7 mouse cellular contexts compared by ENCODE assay signal in the genomic region with DNA sequence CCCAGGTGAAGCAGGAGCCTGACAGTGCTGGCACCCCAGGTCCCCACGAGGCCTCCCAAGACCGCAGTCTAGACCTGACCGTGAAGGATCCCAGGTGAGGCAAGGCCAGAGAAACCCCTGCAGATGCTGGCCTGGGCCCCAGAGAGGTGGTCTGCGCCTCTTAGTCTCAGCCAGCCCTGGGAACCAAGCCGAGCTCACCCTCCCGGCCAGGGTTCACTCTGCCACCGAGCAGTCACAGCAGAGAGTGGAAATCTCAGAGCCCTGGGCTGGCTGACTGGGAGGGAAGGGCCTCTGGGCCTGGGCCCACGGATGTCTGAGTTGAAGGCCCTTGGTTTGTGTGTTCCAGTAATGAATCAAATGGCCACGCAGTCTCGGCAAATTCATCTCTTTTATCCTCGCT.
DNase-seq lines count a peak whose midpoint lies in the region; ATAC-seq lines count a peak whose summit lies in the region.

No protein-coding gene starts in this region.

- H3K36me3 ChIP-seq in lung, embryonic 16.5 days (ENCODE audit: control insufficient read depth, insufficient read depth, low read length): no peaks in the 10 kb centered on the region
- peaks cover 6% of the 10 kb centered on the region; the same call in 1 of the 2 replicates for H3K36me3 ChIP-seq in hindbrain, embryonic 13.5 days
- H3K36me3 ChIP-seq in liver, embryonic 16.5 days (ENCODE audit: control insufficient read depth, insufficient read depth): no peaks in the 10 kb centered on the region
- H3K36me3 ChIP-seq in stomach, embryonic 15.5 days: peaks cover 7% of the 10 kb centered on the region

- no peaks in the 10 kb centered on the region for H3K27me3 ChIP-seq in lung, embryonic 16.5 days (ENCODE audit: control insufficient read depth, insufficient read depth, low read depth, low read length)
- H3K27me3 ChIP-seq in hindbrain, embryonic 13.5 days: peaks cover 76% of the 10 kb centered on the region
- H3K27me3 ChIP-seq in liver, embryonic 16.5 days (ENCODE audit: control insufficient read depth, insufficient read depth, low read depth, low read length): no peaks in the 10 kb centered on the region; the same call in 1 of the 2 replicates
- H3K27me3 ChIP-seq in stomach, embryonic 15.5 days (replicated peaks): 0 out of 2 replicates have a peak, but pooled peaks cover 5% of the 10 kb centered on the region

- peak overlapping the region; percentile 72 for H3K27ac ChIP-seq in lung, embryonic 16.5 days (ENCODE audit: low read length)
- peak overlapping the region; percentile 75 for H3K27ac ChIP-seq in hindbrain, embryonic 13.5 days
- H3K27ac ChIP-seq in liver, embryonic 16.5 days (ENCODE audit: low read length): peak overlapping the region; percentile 50
- peak overlapping the region; percentile 70 for H3K27ac ChIP-seq in stomach, embryonic 15.5 days

- H3K4me2 ChIP-seq in lung, embryonic 16.5 days (ENCODE audit: low read depth, low read length): peak overlapping the region; percentile 49; the same call in 1 of the 2 replicates
- H3K4me2 ChIP-seq in hindbrain, embryonic 13.5 days: peak overlapping the region; percentile 42
- peak overlapping the region; percentile 34 for H3K4me2 ChIP-seq in liver, embryonic 16.5 days (ENCODE audit: low read depth, low read length)
- H3K4me2 ChIP-seq in stomach, embryonic 15.5 days: peak overlapping the region; percentile 45

- no peak for DNase-seq in lung, postnatal 36 days
- DNase-seq in left cerebral cortex, adult 18-20 months (ENCODE audit: low spot score in 2 of 2): no peak

- 48% methylated on average over 11 of the region's 11 CpGs for WGBS in lung, embryonic 16.5 days
- 38% methylated on average over 11 of the region's 11 CpGs for WGBS in hindbrain, embryonic 13.5 days
- whole genome bisulfite sequencing in liver, embryonic 16.5 days (ENCODE audit: insufficient replicate concordance): 31% methylated on average over 11 of the region's 11 CpGs
- 39% methylated on average over 11 of the region's 11 CpGs for WGBS in stomach, embryonic 15.5 days

- H3K4me1 ChIP-seq in lung, embryonic 16.5 days (replicated peaks; ENCODE audit: control insufficient read depth, insufficient read depth, low read length): peaks cover 20% of the 10 kb centered on the region
- H3K4me1 ChIP-seq in hindbrain, embryonic 13.5 days (replicated peaks): peaks cover 47% of the 10 kb centered on the region
- H3K4me1 ChIP-seq in liver, embryonic 16.5 days (ENCODE audit: control insufficient read depth, low read depth, low read length): peaks cover 7% of the 10 kb centered on the region
- H3K4me1 ChIP-seq in stomach, embryonic 15.5 days: peaks cover 27% of the 10 kb centered on the region

- no peaks in the 10 kb centered on the region for H3K9me3 ChIP-seq in lung, embryonic 16.5 days (ENCODE audit: control insufficient read depth, low read length)
- no peaks in the 10 kb centered on the region for H3K9me3 ChIP-seq in hindbrain, embryonic 13.5 days
- no peaks in the 10 kb centered on the region for H3K9me3 ChIP-seq in liver, embryonic 16.5 days (replicated peaks; ENCODE audit: control insufficient read depth, low read length)
- H3K9me3 ChIP-seq in stomach, embryonic 15.5 days: no peaks in the 10 kb centered on the region

- peak overlapping the region; percentile 54 for H3K9ac ChIP-seq in lung, embryonic 16.5 days (ENCODE audit: low read length)
- H3K9ac ChIP-seq in hindbrain, embryonic 13.5 days: peak overlapping the region; percentile 55
- peak overlapping the region; percentile 4; the same call in 1 of the 2 replicates for H3K9ac ChIP-seq in liver, embryonic 16.5 days (ENCODE audit: low read depth, low read length)
- H3K9ac ChIP-seq in stomach, embryonic 15.5 days: no peak overlapping the region

- 0 out of 2 replicates have a peak, but pooled peaks have one; percentile 1 for ATAC-seq in lung, embryonic 16.5 days (ENCODE audit: low read depth)
- 0 out of 2 replicates have a peak, but pooled peaks have one; percentile 14 for ATAC-seq in hindbrain, embryonic 13.5 days (ENCODE audit: low FRiP score)
- no peak for ATAC-seq in liver, embryonic 16.5 days (ENCODE audit: low read depth)
- ATAC-seq in stomach, embryonic 15.5 days (ENCODE audit: insufficient read depth, low FRiP score, low read depth): peak; percentile 5; the same call in 1 of the 2 replicates
- no peak for ATAC-seq in cerebellum, adult (ENCODE audit: insufficient number of reproducible peaks, low FRiP score, low TSS enrichment)

- 0 out of 2 replicates have a peak overlapping the region, but pooled peaks have one; percentile 25 for H3K4me3 ChIP-seq in lung, embryonic 16.5 days (ENCODE audit: low read length)
- H3K4me3 ChIP-seq in hindbrain, embryonic 13.5 days: no peak overlapping the region
- H3K4me3 ChIP-seq in liver, embryonic 16.5 days (ENCODE audit: low read depth, low read length): peak overlapping the region; percentile 16
- peak overlapping the region; percentile 14; the same call in 1 of the 2 replicates for H3K4me3 ChIP-seq in stomach, embryonic 15.5 days (replicated peaks)

Comparison
In these comparisons a context has a peak if more than half of its experiments do, and no peak if none do; other contexts are left out.
1. ATAC-seq: peak in lung, embryonic 16.5 days (single experiment), hindbrain, embryonic 13.5 days (single experiment) and stomach, embryonic 15.5 days (single experiment); none in liver, embryonic 16.5 days (single experiment) and cerebellum, adult (single experiment).
2. Peak in every context shown above with its lines, with median percentiles within 50 percentile points of each other: H3K27ac ChIP-seq and H3K4me2 ChIP-seq.